Mouse (Mus musculus): ENCODE results near the gene Ptprj. TPM values are rescaled to one million over a fixed set of nuclear protein-coding genes. Genes with fewer than 3 reads are reported as not detected.

The Ptprj gene
- polyA plus RNA-seq, 1 experiment from 2014 or later = 1.7 TPM

- Histone ChIP-seq H3K27me3 (ENCODE audit: control insufficient read depth, insufficient read depth, low read length) (no peaks in the 10 kb centered on the region), H3K4me3 (ENCODE audit: low read depth, low read length) (no peak overlapping the region), H3K27ac (ENCODE audit: low read depth, low read length) (no peak overlapping the region), H3K4me1 (ENCODE audit: control insufficient read depth, insufficient read depth, low read length) (no peaks in the 10 kb centered on the region), H3K9ac (ENCODE audit: low read depth, low read length) (no peak overlapping the region), H3K9me3 (replicated peaks; ENCODE audit: control insufficient read depth, low read length) (no peaks in the 10 kb centered on the region), H3K4me2 (no peak overlapping the region), H3K36me3 (ENCODE audit: control insufficient read depth, insufficient read depth, low read length) (no peaks in the 10 kb centered on the region)
- ATAC-seq (replicated peaks; ENCODE audit: insufficient number of reproducible peaks, low FRiP score, low TSS enrichment) = no peak
- WGBS (ENCODE audit: insufficient replicate concordance) = 83% methylated on average over 5 of the region's 5 CpGs
Observed at GRCm38 (mm10) chr2:90532095-90532494, 48.4 kb downstream of the Ptprj start.

GRCm38 (mm10) chr2:90528107-90528506, 52.3 kb downstream of the Ptprj start:
- no peaks in the 10 kb centered on the region for H3K9me3 ChIP-seq (replicated peaks; ENCODE audit: control insufficient read depth, low read length)

GRCm38 (mm10) chr2:90526971-90527370, 53.5 kb downstream of the Ptprj start:
- H3K27ac ChIP-seq (ENCODE audit: low read depth, low read length) = no peak overlapping the region
- H3K27me3 ChIP-seq (ENCODE audit: control insufficient read depth, insufficient read depth, low read length) = no peaks in the 10 kb centered on the region
- no peaks in the 10 kb centered on the region for H3K4me1 ChIP-seq (ENCODE audit: control insufficient read depth, insufficient read depth, low read length)
- no peak for ATAC-seq (replicated peaks; ENCODE audit: insufficient number of reproducible peaks, low FRiP score, low TSS enrichment)
- WGBS (ENCODE audit: insufficient replicate concordance) = 62% methylated on average over 6 of the region's 6 CpGs
- H3K9ac ChIP-seq (ENCODE audit: low read depth, low read length) = no peak overlapping the region
- no peaks in the 10 kb centered on the region for H3K36me3 ChIP-seq (ENCODE audit: control insufficient read depth, insufficient read depth, low read length)
- H3K4me3 ChIP-seq (ENCODE audit: low read depth, low read length) = no peak overlapping the region
- H3K4me2 ChIP-seq = no peak overlapping the region
- H3K9me3 ChIP-seq (replicated peaks; ENCODE audit: control insufficient read depth, low read length) = no peaks in the 10 kb centered on the region

More at GRCm38 (mm10) chr2:90528107-90528506, 52.3 kb downstream of the Ptprj start:
- Histone ChIP-seq H3K4me2 (no peak overlapping the region), H3K4me1 (ENCODE audit: control insufficient read depth, insufficient read depth, low read length) (no peaks in the 10 kb centered on the region), H3K4me3 (ENCODE audit: low read depth, low read length) (no peak overlapping the region), H3K36me3 (ENCODE audit: control insufficient read depth, insufficient read depth, low read length) (no peaks in the 10 kb centered on the region), H3K27ac (ENCODE audit: low read depth, low read length) (no peak overlapping the region), H3K9ac (ENCODE audit: low read depth, low read length) (no peak overlapping the region), H3K27me3 (ENCODE audit: control insufficient read depth, insufficient read depth, low read length) (no peaks in the 10 kb centered on the region)
- WGBS (ENCODE audit: insufficient replicate concordance) = 86% methylated on average over 5 of the region's 5 CpGs
- ATAC-seq (replicated peaks; ENCODE audit: insufficient number of reproducible peaks, low FRiP score, low TSS enrichment) = no peak

DNA sequence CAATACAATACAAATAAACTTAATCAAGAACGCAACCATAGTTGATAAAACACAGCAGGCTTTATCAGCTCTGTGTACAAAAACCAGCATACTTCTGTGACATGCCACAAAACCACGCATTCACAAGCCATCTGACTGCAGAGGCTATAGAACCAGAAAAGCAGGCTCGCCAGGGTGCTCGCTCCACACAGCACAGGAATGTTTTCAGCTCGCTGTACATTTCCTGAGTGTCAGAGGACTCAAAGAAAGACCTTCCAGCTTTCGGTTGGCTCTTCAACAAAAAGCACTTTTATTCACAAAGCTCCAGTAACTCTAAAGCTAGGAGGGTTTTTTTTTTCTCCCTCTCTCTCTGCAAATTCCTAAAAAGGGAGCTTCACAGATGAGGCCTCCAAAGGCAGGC, 53.9 kb downstream of the Ptprj start:
- 40% methylated on average over 6 of the region's 6 CpGs for WGBS (ENCODE audit: insufficient replicate concordance)
- Histone ChIP-seq H3K9me3 (replicated peaks; ENCODE audit: control insufficient read depth, low read length) (no peaks in the 10 kb centered on the region), H3K27me3 (ENCODE audit: control insufficient read depth, insufficient read depth, low read length) (no peaks in the 10 kb centered on the region), H3K36me3 (ENCODE audit: control insufficient read depth, insufficient read depth, low read length) (no peaks in the 10 kb centered on the region), H3K4me1 (ENCODE audit: control insufficient read depth, insufficient read depth, low read length) (no peaks in the 10 kb centered on the region), H3K9ac (ENCODE audit: low read depth, low read length) (no peak overlapping the region), H3K4me3 (ENCODE audit: low read depth, low read length) (no peak overlapping the region), H3K27ac (ENCODE audit: low read depth, low read length) (no peak overlapping the region), H3K4me2 (no peak overlapping the region)
- no peak for ATAC-seq (replicated peaks; ENCODE audit: insufficient number of reproducible peaks, low FRiP score, low TSS enrichment)

DNA sequence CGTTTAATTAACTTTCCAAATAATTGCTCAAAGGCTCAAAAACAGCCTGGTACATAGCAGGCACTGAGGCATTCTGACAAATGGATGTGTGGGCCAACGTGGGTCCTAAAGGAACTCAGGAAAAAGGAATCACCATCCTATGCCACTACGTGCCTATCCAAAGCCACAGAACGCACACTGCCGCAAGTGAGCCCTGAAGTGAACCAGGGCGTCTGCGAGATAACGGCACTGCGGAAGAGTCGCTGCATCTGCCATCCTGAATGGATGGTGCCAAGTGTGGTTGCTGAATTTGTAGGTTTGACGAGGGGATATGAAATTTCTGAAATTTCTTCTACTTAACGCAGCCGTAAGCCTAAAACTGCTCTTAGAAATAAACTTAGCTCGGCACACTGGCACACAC, 54.6 kb downstream of the Ptprj start:
- WGBS (ENCODE audit: insufficient replicate concordance) = 74% methylated on average over 14 of the region's 14 CpGs
- no peak overlapping the region for H3K4me3 ChIP-seq (ENCODE audit: low read depth, low read length)
- H3K9me3 ChIP-seq (replicated peaks; ENCODE audit: control insufficient read depth, low read length) = no peaks in the 10 kb centered on the region
- no peaks in the 10 kb centered on the region for H3K27me3 ChIP-seq (ENCODE audit: control insufficient read depth, insufficient read depth, low read length)
- H3K4me1 ChIP-seq (ENCODE audit: control insufficient read depth, insufficient read depth, low read length) = no peaks in the 10 kb centered on the region
- no peak for ATAC-seq (replicated peaks; ENCODE audit: insufficient number of reproducible peaks, low FRiP score, low TSS enrichment)
- no peaks in the 10 kb centered on the region for H3K36me3 ChIP-seq (ENCODE audit: control insufficient read depth, insufficient read depth, low read length)
- H3K4me2 ChIP-seq = no peak overlapping the region
- no peak overlapping the region for H3K27ac ChIP-seq (ENCODE audit: low read depth, low read length)
- no peak overlapping the region for H3K9ac ChIP-seq (ENCODE audit: low read depth, low read length)

GRCm38 (mm10) chr2:90522455-90522854, 58.0 kb downstream of the Ptprj start:
- H3K9me3 ChIP-seq (replicated peaks; ENCODE audit: control insufficient read depth, low read length) = no peaks in the 10 kb centered on the region
- H3K36me3 ChIP-seq (ENCODE audit: control insufficient read depth, insufficient read depth, low read length) = no peaks in the 10 kb centered on the region
- no peaks in the 10 kb centered on the region for H3K27me3 ChIP-seq (ENCODE audit: control insufficient read depth, insufficient read depth, low read length)
- H3K27ac ChIP-seq (ENCODE audit: low read depth, low read length) = no peak overlapping the region
- WGBS (ENCODE audit: insufficient replicate concordance) = 75% methylated on average over 6 of the region's 6 CpGs
- ATAC-seq (replicated peaks; ENCODE audit: insufficient number of reproducible peaks, low FRiP score, low TSS enrichment) = no peak
- H3K4me1 ChIP-seq (ENCODE audit: control insufficient read depth, insufficient read depth, low read length) = no peaks in the 10 kb centered on the region
- no peak overlapping the region for H3K4me3 ChIP-seq (ENCODE audit: low read depth, low read length)
- no peak overlapping the region for H3K9ac ChIP-seq (ENCODE audit: low read depth, low read length)
- H3K4me2 ChIP-seq = no peak overlapping the region

DNA sequence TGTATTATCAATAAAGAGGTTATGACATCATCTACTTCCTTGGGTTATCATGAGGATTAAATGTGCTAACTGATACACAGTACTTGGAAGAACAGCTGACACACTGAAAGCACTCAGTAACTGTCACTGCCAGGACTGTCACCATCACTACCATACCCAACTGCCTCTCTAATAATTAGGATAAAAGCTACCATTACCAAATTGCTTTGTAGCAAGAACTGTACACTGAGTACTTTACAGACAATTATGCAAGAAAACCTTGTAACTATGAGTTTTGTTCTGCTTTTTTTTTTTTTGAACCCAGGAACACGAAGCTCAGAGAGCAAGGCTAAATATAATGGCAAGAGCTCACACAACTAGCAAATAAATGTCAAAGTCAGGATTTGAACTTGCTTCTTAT, 58.5 kb downstream of the Ptprj start:
- ATAC-seq (replicated peaks; ENCODE audit: insufficient number of reproducible peaks, low FRiP score, low TSS enrichment) = no peak
- Histone ChIP-seq H3K27ac (ENCODE audit: low read depth, low read length) (no peak overlapping the region), H3K9me3 (replicated peaks; ENCODE audit: control insufficient read depth, low read length) (no peaks in the 10 kb centered on the region), H3K4me3 (ENCODE audit: low read depth, low read length) (no peak overlapping the region), H3K4me1 (ENCODE audit: control insufficient read depth, insufficient read depth, low read length) (no peaks in the 10 kb centered on the region), H3K36me3 (ENCODE audit: control insufficient read depth, insufficient read depth, low read length) (no peaks in the 10 kb centered on the region), H3K4me2 (no peak overlapping the region), H3K27me3 (ENCODE audit: control insufficient read depth, insufficient read depth, low read length) (no peaks in the 10 kb centered on the region), H3K9ac (ENCODE audit: low read depth, low read length) (no peak overlapping the region)
- 80% methylated on average over 1 of the region's 1 CpGs for WGBS (ENCODE audit: insufficient replicate concordance)

DNA sequence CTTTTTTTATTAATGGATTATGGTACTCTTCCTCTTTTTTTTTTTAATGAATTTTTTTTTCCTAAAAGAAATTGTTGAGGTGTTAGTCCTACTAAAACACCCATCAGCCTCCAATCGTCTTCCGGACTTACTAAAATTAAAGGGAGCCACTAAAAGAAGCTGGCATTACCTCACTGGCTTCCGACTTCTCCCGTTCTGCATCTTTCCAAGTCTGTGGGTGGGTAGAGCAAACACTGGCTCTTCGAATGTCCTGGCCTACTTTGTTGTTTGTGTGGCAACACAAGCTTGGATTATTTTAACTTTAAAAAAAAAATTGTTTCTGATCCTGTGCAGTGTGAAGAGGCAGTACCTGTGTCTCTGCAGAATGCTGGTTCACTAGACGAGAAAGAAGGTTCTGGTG, 62.2 kb downstream of the Ptprj start:
- no peaks in the 10 kb centered on the region for H3K4me1 ChIP-seq (ENCODE audit: control insufficient read depth, insufficient read depth, low read length)
- no peak overlapping the region for H3K27ac ChIP-seq (ENCODE audit: low read depth, low read length)
- no peaks in the 10 kb centered on the region for H3K36me3 ChIP-seq (ENCODE audit: control insufficient read depth, insufficient read depth, low read length)
- WGBS (ENCODE audit: insufficient replicate concordance) = 81% methylated on average over 6 of the region's 6 CpGs
- ATAC-seq (replicated peaks; ENCODE audit: insufficient number of reproducible peaks, low FRiP score, low TSS enrichment) = no peak
- H3K9me3 ChIP-seq (replicated peaks; ENCODE audit: control insufficient read depth, low read length) = no peaks in the 10 kb centered on the region
- no peak overlapping the region for H3K9ac ChIP-seq (ENCODE audit: low read depth, low read length)
- no peak overlapping the region for H3K4me2 ChIP-seq
- no peak overlapping the region for H3K4me3 ChIP-seq (ENCODE audit: low read depth, low read length)
- H3K27me3 ChIP-seq (ENCODE audit: control insufficient read depth, insufficient read depth, low read length) = no peaks in the 10 kb centered on the region

- WGBS (ENCODE audit: insufficient replicate concordance) = 65% methylated on average over 5 of the region's 5 CpGs
- H3K4me2 ChIP-seq = no peak overlapping the region
- no peak for ATAC-seq (replicated peaks; ENCODE audit: insufficient number of reproducible peaks, low FRiP score, low TSS enrichment)
- no peak overlapping the region for H3K4me3 ChIP-seq (ENCODE audit: low read depth, low read length)
- H3K9ac ChIP-seq (ENCODE audit: low read depth, low read length) = no peak overlapping the region
- H3K9me3 ChIP-seq (replicated peaks; ENCODE audit: control insufficient read depth, low read length) = no peaks in the 10 kb centered on the region
- H3K4me1 ChIP-seq (ENCODE audit: control insufficient read depth, insufficient read depth, low read length) = no peaks in the 10 kb centered on the region
- H3K27me3 ChIP-seq (ENCODE audit: control insufficient read depth, insufficient read depth, low read length) = no peaks in the 10 kb centered on the region
- no peaks in the 10 kb centered on the region for H3K36me3 ChIP-seq (ENCODE audit: control insufficient read depth, insufficient read depth, low read length)
- no peak overlapping the region for H3K27ac ChIP-seq (ENCODE audit: low read depth, low read length)
Observed at GRCm38 (mm10) chr2:90514969-90515368, 65.5 kb downstream of the Ptprj start.
